Mouse (Mus musculus) neural tube, embryonic 11.5 days (tissue): Measurements from ENCODE around the gene Arhgap22. TPM values are rescaled to one million over a fixed set of nuclear protein-coding genes. Genes with fewer than 3 reads are reported as not detected.

Source experiments
- ATAC-seq: fragments of 200-750 bp; cut with Nextera tagmentation; 2 replicates; pipeline ENCODE4 v1.8.0; 2017; ENCODE audit warnings: moderate number of reproducible peaks, mild to moderate bottlenecking, moderate TSS enrichment, moderate library complexity; ENCODE audit not compliant: insufficient read depth, low FRiP score, low TSS enrichment
- DNase-seq: peaks from one replicate; pipeline ENCODE4 v3.0.0-alpha.2; 2015; ENCODE audit warnings: low spot score
- H3K27ac ChIP-seq: fragments of 300-500 bp; sonication (generic); 2 replicates; pipeline ENCODE4 v1.5.1; 2014; ENCODE audit warnings: low read depth, mild to moderate bottlenecking, low read length
- H3K27me3 ChIP-seq: fragments of 300-500 bp; sonication (generic); 2 replicates; pipeline ENCODE4 v1.6.1; 2014; ENCODE audit warnings: mild to moderate bottlenecking, low read length, mixed read lengths; ENCODE audit not compliant: control insufficient read depth, insufficient read depth
- H3K36me3 ChIP-seq: fragments of 300-500 bp; sonication (generic); 2 replicates; pipeline ENCODE4 v1.6.1; 2014; ENCODE audit warnings: mild to moderate bottlenecking, low read length, moderate library complexity, mixed read lengths; ENCODE audit not compliant: control insufficient read depth, insufficient read depth
- H3K4me1 ChIP-seq: fragments of 300-500 bp; sonication (generic); 2 replicates; pipeline ENCODE4 v1.6.1; 2014; ENCODE audit warnings: low read length, mixed read lengths; ENCODE audit not compliant: control insufficient read depth, insufficient read depth
- H3K4me2 ChIP-seq: fragments of 300-500 bp; sonication (generic); 2 replicates; pipeline ENCODE4 v1.6.1; 2014; ENCODE audit warnings: low read depth, mild to moderate bottlenecking, moderate library complexity
- H3K4me3 ChIP-seq: fragments of 300-500 bp; sonication (generic); 2 replicates; pipeline ENCODE4 v1.5.1; 2014; ENCODE audit warnings: low read depth, low read length
- H3K9ac ChIP-seq: fragments of 300-500 bp; sonication (generic); 2 replicates; pipeline ENCODE4 v1.6.1; 2014; ENCODE audit warnings: mild to moderate bottlenecking, low read length
- H3K9me3 ChIP-seq: fragments of 300-500 bp; sonication (generic); 2 replicates; pipeline ENCODE4 v1.6.1; 2016; ENCODE audit warnings: low read length; ENCODE audit not compliant: control insufficient read depth
- WGBS: fragments of 180-500 bp; shearing (Covaris S2); extraction: QIAGEN DNeasy Blood & Tissue Kit; methylation state at CpG from one replicate; pipeline ENCODE4 v1.1.7; 2014; 5-methylcytosine and 5-hydroxymethylcytosine counted together
- polyA plus RNA-seq: library from polyadenylated mRNA; unstranded; fragments of >200 nt; fragmentation: Nextera tagmentation; extraction: Ambion mirVana; gene quantifications from 2 replicates; pipeline ENCODE4 v1.2.1, GENCODE M21; 2014

Arhgap22 gene
- polyA plus RNA-seq, 1 experiment from 2014 or later = 4.6 TPM

DNA sequence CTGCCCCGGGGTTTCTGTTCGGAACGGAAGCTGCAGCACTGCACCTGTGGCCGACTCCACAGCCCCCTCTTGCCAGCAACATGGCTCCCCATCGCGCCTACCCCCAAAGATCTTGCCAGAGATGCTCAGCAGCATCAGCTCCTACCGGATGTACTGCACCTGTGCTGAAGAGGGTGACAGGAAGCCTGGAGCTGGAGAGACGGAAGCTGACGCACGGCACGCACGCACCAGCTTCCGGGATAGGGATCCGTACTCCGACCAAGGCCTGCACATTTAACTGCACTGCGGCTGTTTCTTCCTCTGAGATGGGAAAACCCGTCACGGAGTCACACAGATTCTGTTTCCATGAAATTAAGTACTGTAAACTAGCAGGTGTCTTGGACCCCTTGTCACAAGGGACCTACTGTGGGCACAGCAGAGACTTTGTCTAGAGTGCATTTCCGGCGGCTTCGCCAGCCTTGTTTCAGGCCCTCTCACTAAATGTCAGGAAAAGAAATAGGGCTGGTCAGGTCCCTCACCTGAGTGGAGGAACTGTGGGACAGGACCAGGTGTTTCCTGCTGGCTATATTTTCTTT is 23.9 kb upstream of the Arhgap22 start:
- Histone ChIP-seq H3K27ac (no peak overlapping the region), H3K4me1 (no peaks in the 10 kb centered on the region), H3K36me3 (no peaks in the 10 kb centered on the region), H3K9me3 (no peaks in the 10 kb centered on the region), H3K4me2 (no peak overlapping the region), H3K27me3 (no peaks in the 10 kb centered on the region), H3K4me3 (no peak overlapping the region), H3K9ac (no peak overlapping the region)
- DNase-seq (no peak), ATAC-seq (no peak)
- WGBS = 92% methylated on average over 21 of the region's 21 CpGs

GRCm38 (mm10) chr14:33190646-33191045 is 23.2 kb upstream of the Arhgap22 start:
- WGBS = 81% methylated on average over 1 of the region's 1 CpGs
- no peaks in the 10 kb centered on the region for H3K36me3 ChIP-seq
- DNase-seq = no peak

GRCm38 (mm10) chr14:33193762-33194161 is 20.1 kb upstream of the Arhgap22 start:
- H3K9ac ChIP-seq = no peak overlapping the region
- no peak for ATAC-seq
- no peak overlapping the region for H3K4me3 ChIP-seq
- no peaks in the 10 kb centered on the region for H3K27me3 ChIP-seq
- no peak overlapping the region for H3K4me2 ChIP-seq
- H3K9me3 ChIP-seq = no peaks in the 10 kb centered on the region
- no peak overlapping the region for H3K27ac ChIP-seq
- no peaks in the 10 kb centered on the region for H3K4me1 ChIP-seq
- no peaks in the 10 kb centered on the region for H3K36me3 ChIP-seq
- DNase-seq = no peak

More at GRCm38 (mm10) chr14:33190646-33191045, 23.2 kb upstream of the Arhgap22 start:
- Histone ChIP-seq H3K4me1 (no peaks in the 10 kb centered on the region), H3K27ac (no peak overlapping the region), H3K4me3 (no peak overlapping the region), H3K9me3 (no peaks in the 10 kb centered on the region), H3K4me2 (no peak overlapping the region), H3K27me3 (no peaks in the 10 kb centered on the region), H3K9ac (no peak overlapping the region)
- ATAC-seq = no peak

- Histone ChIP-seq H3K4me3 (no peak overlapping the region), H3K4me1 (no peaks in the 10 kb centered on the region), H3K9me3 (no peaks in the 10 kb centered on the region), H3K4me2 (no peak overlapping the region), H3K27me3 (no peaks in the 10 kb centered on the region), H3K27ac (no peak overlapping the region), H3K36me3 (no peaks in the 10 kb centered on the region), H3K9ac (no peak overlapping the region)
- ATAC-seq (no peak), DNase-seq (no peak)
- WGBS = 71% methylated on average over 3 of the region's 3 CpGs
Measured at GRCm38 (mm10) chr14:33194241-33194640, 19.6 kb upstream of the Arhgap22 start.

GRCm38 (mm10) chr14:33202161-33202560 is 11.7 kb upstream of the Arhgap22 start:
- H3K36me3 ChIP-seq = no peaks in the 10 kb centered on the region
- DNase-seq (no peak), ATAC-seq (no peak)
- no peak overlapping the region for H3K4me2 ChIP-seq
- no peaks in the 10 kb centered on the region for H3K27me3 ChIP-seq
- H3K4me3 ChIP-seq = no peak overlapping the region
- H3K9ac ChIP-seq = no peak overlapping the region
- 86% methylated on average over 4 of the region's 4 CpGs for WGBS
- H3K9me3 ChIP-seq = no peaks in the 10 kb centered on the region
- no peaks in the 10 kb centered on the region for H3K4me1 ChIP-seq
- no peak overlapping the region for H3K27ac ChIP-seq

GRCm38 (mm10) chr14:33202885-33203284 is 10.9 kb upstream of the Arhgap22 start:
- whole genome bisulfite sequencing = 80% methylated on average over 6 of the region's 6 CpGs

DNA sequence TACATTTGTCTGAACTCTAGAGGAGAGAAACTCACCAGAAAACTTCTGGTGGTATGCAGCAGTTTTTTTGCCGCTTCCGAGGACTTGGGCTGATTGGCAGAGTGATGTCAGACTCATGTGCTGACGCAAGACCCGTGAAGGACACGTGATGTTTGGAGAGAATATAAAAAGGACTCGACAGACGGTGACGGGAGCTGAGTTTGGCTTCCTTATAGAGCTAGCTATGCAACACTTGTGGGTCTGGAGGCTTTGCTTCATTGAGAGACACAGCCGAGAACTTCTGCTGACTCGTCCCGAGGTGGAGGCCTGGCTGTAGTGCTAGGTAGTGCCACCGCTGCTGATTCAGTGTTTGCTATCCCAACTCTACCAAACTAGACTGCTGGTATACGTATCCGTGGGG is 10.0 kb upstream of the Arhgap22 start:
- DNase-seq = no peak
- no peaks in the 10 kb centered on the region for H3K9me3 ChIP-seq
- 87% methylated on average over 14 of the region's 14 CpGs for WGBS
- no peaks in the 10 kb centered on the region for H3K27me3 ChIP-seq
- no peaks in the 10 kb centered on the region for H3K4me1 ChIP-seq
- no peak for ATAC-seq
- H3K27ac ChIP-seq = no peak overlapping the region
- H3K9ac ChIP-seq = no peak overlapping the region
- H3K36me3 ChIP-seq = no peaks in the 10 kb centered on the region
- no peak overlapping the region for H3K4me3 ChIP-seq
- no peak overlapping the region for H3K4me2 ChIP-seq

More at GRCm38 (mm10) chr14:33202885-33203284, 10.9 kb upstream of the Arhgap22 start:
- no peaks in the 10 kb centered on the region for H3K9me3 ChIP-seq
- no peak overlapping the region for H3K4me3 ChIP-seq
- H3K27me3 ChIP-seq = no peaks in the 10 kb centered on the region
- no peaks in the 10 kb centered on the region for H3K4me1 ChIP-seq
- no peak overlapping the region for H3K27ac ChIP-seq
- no peak for DNase-seq
- no peaks in the 10 kb centered on the region for H3K36me3 ChIP-seq
- no peak overlapping the region for H3K9ac ChIP-seq
- no peak overlapping the region for H3K4me2 ChIP-seq
- no peak for ATAC-seq

DNA sequence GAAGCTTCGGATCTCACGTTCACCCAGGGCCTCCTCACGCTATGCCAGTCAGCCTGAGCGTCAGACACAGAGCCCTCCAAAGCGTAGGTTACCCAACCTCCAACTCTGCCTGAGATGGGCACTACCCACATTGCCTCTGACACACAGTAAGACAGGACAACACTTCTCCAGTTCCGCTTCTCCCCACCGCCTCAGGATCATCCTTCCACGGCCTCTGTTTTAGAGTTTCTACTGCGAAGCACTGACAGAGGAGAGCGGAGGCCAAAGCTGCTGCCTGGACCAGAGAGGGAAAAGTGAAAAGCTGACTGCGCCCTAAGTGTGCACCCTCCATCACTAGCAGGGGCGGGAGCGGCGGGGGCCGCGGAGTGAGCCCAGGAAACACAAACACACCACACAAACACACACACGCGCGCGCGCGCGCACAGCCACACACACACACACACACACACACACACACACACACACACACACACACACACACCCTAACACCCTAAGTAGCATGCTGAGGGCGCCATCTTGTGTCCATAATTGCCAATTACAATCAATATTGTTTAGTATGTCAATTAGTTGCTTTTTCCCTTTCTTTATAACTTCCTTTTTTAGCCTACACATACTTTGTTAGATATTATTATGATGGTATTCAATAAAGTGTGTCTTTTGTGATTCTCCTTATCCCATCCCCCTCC is 8.4 kb upstream of the Arhgap22 start:
- H3K4me3 ChIP-seq = no peak overlapping the region
- peak overlapping the region; percentile 30; the same call in 1 of the 2 replicates for H3K4me2 ChIP-seq
- no peak overlapping the region for H3K9ac ChIP-seq
- DNase-seq (peak; percentile 24), ATAC-seq (no peak)
- H3K36me3 ChIP-seq = no peaks in the 10 kb centered on the region
- H3K27ac ChIP-seq = no peak overlapping the region
- no peaks in the 10 kb centered on the region for H3K4me1 ChIP-seq
- no peaks in the 10 kb centered on the region for H3K27me3 ChIP-seq
- 32% methylated on average over 24 of the region's 24 CpGs for WGBS
- no peaks in the 10 kb centered on the region for H3K9me3 ChIP-seq

- H3K9me3 ChIP-seq = no peaks in the 10 kb centered on the region
- no peaks in the 10 kb centered on the region for H3K4me1 ChIP-seq
- ATAC-seq (no peak), DNase-seq (no peak)
- 30% methylated on average over 2 of the region's 2 CpGs for WGBS
- H3K36me3 ChIP-seq = no peaks in the 10 kb centered on the region
- H3K27me3 ChIP-seq = no peaks in the 10 kb centered on the region
- no peak overlapping the region for H3K27ac ChIP-seq
- H3K4me3 ChIP-seq = no peak overlapping the region
- no peak overlapping the region for H3K4me2 ChIP-seq
- no peak overlapping the region for H3K9ac ChIP-seq
Measured at GRCm38 (mm10) chr14:33207011-33207410, 6.8 kb upstream of the Arhgap22 start.
